Mouse (Mus musculus): ENCODE results near the gene Khdc1a. TPM values are rescaled to one million over a fixed set of nuclear protein-coding genes. Genes with fewer than 3 reads are reported as not detected.
"Not testable (repeated sequence)": the region's sequence is repeated elsewhere in the genome, so short reads cannot be mapped to it uniquely, and the experiment has no call there.

Khdc1a gene
- polyA plus RNA-seq, 1 experiment from 2014 or later = not detected

DNA sequence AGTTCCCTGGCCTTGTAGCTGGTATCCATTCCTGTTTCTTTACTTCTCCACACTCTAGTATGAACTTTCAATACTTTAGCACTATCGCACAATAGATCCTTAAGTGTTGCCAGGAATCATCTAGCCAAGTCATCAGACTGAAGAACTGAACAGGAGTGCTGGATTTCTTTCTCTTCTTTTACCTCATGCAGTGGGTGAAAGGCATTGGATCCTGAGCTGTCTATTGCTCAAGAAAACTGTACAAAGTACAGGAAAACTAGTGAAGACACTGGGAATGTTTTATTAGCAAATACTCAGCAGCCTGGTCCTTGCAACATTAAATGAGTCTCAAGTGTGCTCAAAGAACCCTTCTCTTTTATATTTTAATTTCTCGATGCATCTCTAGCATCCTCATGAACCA lies 33.7 kb upstream of the Khdc1a start:
- Histone ChIP-seq H3K36me3 (ENCODE audit: insufficient read depth, low read length) (no peaks in the 10 kb centered on the region), H3K9ac (ENCODE audit: low read depth, low read length) (no peak overlapping the region), H3K9me3 (replicated peaks; ENCODE audit: low read length) (no peaks in the 10 kb centered on the region), H3K27me3 (ENCODE audit: insufficient read depth, low read length) (no peaks in the 10 kb centered on the region), H3K27ac (no peak overlapping the region), H3K4me3 (replicated peaks; ENCODE audit: low read depth, low read length) (no peak overlapping the region), H3K4me1 (replicated peaks; ENCODE audit: insufficient read depth, low read length) (no peaks in the 10 kb centered on the region), H3K4me2 (ENCODE audit: low read length) (no peak overlapping the region)
- 92% methylated on average over 2 of the region's 2 CpGs for WGBS
- DNase-seq (ENCODE audit: low spot score) (no peak), ATAC-seq (replicated peaks; ENCODE audit: low FRiP score, low read depth) (no peak)
- no peak for TF ChIP-seq CTCF (IDR thresholded peaks at IDR 0.05; ENCODE audit: low read depth)

DNA sequence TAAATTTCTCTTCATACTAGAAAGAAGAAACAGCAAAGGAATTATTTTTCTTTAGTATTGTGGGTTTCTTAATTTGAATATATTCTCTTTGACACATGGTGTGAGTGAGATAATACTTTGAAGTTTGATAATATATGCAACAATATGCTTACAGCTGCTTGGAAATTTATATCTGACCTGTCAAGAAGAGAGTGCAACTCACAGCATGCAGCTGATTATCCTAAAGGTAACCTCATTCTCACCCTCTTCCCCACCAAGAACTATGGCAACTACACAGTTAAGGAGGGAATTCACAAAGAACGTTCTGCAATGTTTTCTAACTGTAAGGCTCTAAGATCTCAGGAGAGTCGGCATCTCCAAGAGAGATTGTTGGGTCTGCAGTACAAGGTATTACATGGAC lies 33.1 kb upstream of the Khdc1a start:
- no peaks in the 10 kb centered on the region for H3K36me3 ChIP-seq (ENCODE audit: insufficient read depth, low read length)
- H3K9ac ChIP-seq (ENCODE audit: low read depth, low read length) = no peak overlapping the region
- WGBS = 82% methylated on average over 2 of the region's 2 CpGs
- no peaks in the 10 kb centered on the region for H3K9me3 ChIP-seq (replicated peaks; ENCODE audit: low read length)
- no peak overlapping the region for H3K27ac ChIP-seq
- H3K4me2 ChIP-seq (ENCODE audit: low read length) = no peak overlapping the region
- no peaks in the 10 kb centered on the region for H3K27me3 ChIP-seq (ENCODE audit: insufficient read depth, low read length)
- TF ChIP-seq CTCF (IDR thresholded peaks at IDR 0.05; ENCODE audit: low read depth) = no peak
- ATAC-seq (replicated peaks; ENCODE audit: low FRiP score, low read depth) = no peak
- DNase-seq (ENCODE audit: low spot score) = no peak
- H3K4me1 ChIP-seq (replicated peaks; ENCODE audit: insufficient read depth, low read length) = no peaks in the 10 kb centered on the region
- H3K4me3 ChIP-seq (replicated peaks; ENCODE audit: low read depth, low read length) = no peak overlapping the region

GRCm38 (mm10) chr1:21318202-21318601 lies 31.2 kb upstream of the Khdc1a start:
- DNase-seq (ENCODE audit: low spot score) (no peak), ATAC-seq (replicated peaks; ENCODE audit: low FRiP score, low read depth) (no peak)

DNA sequence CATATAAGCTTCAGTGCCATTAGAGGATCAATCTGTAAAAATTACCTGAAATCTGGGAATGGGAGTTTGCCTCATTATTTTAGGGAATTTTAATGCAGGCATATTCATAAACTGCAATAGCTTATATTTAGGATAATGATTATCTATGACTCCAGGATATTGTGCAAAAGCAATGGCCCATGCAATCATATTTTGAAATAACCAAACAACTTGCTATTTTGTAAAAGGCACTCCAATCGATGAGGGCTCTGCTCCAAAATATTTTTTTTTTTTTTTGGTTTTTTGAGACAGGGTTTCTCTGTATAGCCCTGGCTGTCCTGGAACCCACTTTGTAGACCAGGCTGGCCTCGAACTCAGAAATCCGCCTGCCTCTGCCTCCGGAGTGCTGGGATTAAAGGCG lies 29.2 kb upstream of the Khdc1a start:
- not testable (repeated sequence) for H3K27me3 ChIP-seq (ENCODE audit: insufficient read depth, low read length); ATAC-seq (replicated peaks; ENCODE audit: low FRiP score, low read depth)

More at GRCm38 (mm10) chr1:21318202-21318601, 31.2 kb upstream of the Khdc1a start:
- Histone ChIP-seq H3K4me2 (ENCODE audit: low read length) (no peak overlapping the region), H3K4me1 (replicated peaks; ENCODE audit: insufficient read depth, low read length) (no peaks in the 10 kb centered on the region), H3K9ac (ENCODE audit: low read depth, low read length) (no peak overlapping the region), H3K36me3 (ENCODE audit: insufficient read depth, low read length) (no peaks in the 10 kb centered on the region), H3K27me3 (ENCODE audit: insufficient read depth, low read length) (no peaks in the 10 kb centered on the region), H3K27ac (no peak overlapping the region), H3K9me3 (replicated peaks; ENCODE audit: low read length) (no peaks in the 10 kb centered on the region), H3K4me3 (replicated peaks; ENCODE audit: low read depth, low read length) (no peak overlapping the region)
- TF ChIP-seq CTCF (IDR thresholded peaks at IDR 0.05; ENCODE audit: low read depth) = no peak

DNA sequence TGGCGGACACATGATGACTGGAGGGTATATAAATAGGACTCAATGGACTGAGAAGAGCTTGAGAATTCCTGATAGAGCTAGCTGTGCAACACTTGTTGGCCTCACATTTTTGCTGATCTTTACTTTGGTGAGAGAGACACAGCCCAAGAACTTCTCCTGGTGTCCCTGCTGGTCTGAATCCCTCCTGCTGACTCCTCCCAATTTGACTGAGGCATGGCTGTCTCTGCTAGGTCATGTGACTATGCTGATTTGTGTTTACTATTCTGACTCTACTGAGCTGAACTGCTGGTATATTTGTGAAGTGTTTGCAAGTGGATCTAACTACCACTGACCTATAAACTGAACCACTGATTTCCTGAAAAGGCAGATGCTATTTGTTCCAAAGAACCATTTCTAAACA lies 27.8 kb upstream of the Khdc1a start:
- DNase-seq (ENCODE audit: low spot score) = no peak

More for the DNA sequence above, 29.2 kb upstream of the Khdc1a start:
- not testable (repeated sequence) for H3K9ac ChIP-seq (ENCODE audit: low read depth, low read length); H3K4me1 ChIP-seq (replicated peaks; ENCODE audit: insufficient read depth, low read length); H3K27ac ChIP-seq; H3K4me3 ChIP-seq (replicated peaks; ENCODE audit: low read depth, low read length); H3K9me3 ChIP-seq (replicated peaks; ENCODE audit: low read length); H3K36me3 ChIP-seq (ENCODE audit: insufficient read depth, low read length); DNase-seq (ENCODE audit: low spot score); H3K4me2 ChIP-seq (ENCODE audit: low read length)
- WGBS = 92% methylated on average over 5 of the region's 5 CpGs

DNA sequence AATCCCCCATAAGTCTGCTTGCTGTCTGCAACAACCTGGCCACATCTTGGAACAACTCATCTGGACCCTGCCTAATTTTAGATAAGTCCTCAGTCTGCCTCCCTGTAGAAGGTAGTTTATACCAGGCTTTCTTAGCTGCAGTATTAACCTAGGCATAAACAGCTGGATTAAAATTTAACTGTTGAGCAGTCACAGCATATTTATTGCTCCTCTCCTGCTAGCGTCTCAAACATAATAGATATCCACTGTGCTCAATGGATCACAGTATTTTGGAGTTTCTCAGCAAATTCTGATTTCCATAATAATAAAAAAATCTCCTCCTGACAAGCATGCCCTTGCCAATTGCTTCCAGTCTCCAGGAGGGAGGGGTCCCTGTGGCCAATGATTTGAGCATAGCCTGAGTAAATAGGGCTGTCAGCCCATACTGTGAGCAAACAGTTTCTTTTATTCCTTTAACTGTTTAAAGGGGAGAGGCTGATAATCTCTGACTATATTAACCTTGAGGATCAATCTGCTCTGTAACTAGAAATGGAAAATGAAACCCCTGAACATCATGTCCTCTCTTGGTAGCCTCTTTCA lies 25.4 kb upstream of the Khdc1a start:
- no peaks in the 10 kb centered on the region for H3K36me3 ChIP-seq (ENCODE audit: insufficient read depth, low read length)
- no peak overlapping the region for H3K27ac ChIP-seq
- 23% methylated on average over 1 of the region's 1 CpGs for WGBS
- no peak for TF ChIP-seq CTCF (IDR thresholded peaks at IDR 0.05; ENCODE audit: low read depth)
- no peak overlapping the region for H3K4me3 ChIP-seq (replicated peaks; ENCODE audit: low read depth, low read length)
- H3K27me3 ChIP-seq (ENCODE audit: insufficient read depth, low read length) = no peaks in the 10 kb centered on the region
- H3K4me2 ChIP-seq (ENCODE audit: low read length) = no peak overlapping the region
- ATAC-seq (replicated peaks; ENCODE audit: low FRiP score, low read depth) (no peak), DNase-seq (ENCODE audit: low spot score) (no peak)
- H3K4me1 ChIP-seq (replicated peaks; ENCODE audit: insufficient read depth, low read length) = no peaks in the 10 kb centered on the region
- H3K9ac ChIP-seq (ENCODE audit: low read depth, low read length) = no peak overlapping the region
- H3K9me3 ChIP-seq (replicated peaks; ENCODE audit: low read length) = no peaks in the 10 kb centered on the region

More for the DNA sequence above, 27.8 kb upstream of the Khdc1a start:
- Histone ChIP-seq H3K36me3 (ENCODE audit: insufficient read depth, low read length) (no peaks in the 10 kb centered on the region), H3K9ac (ENCODE audit: low read depth, low read length) (no peak overlapping the region), H3K27ac (no peak overlapping the region), H3K9me3 (replicated peaks; ENCODE audit: low read length) (no peaks in the 10 kb centered on the region), H3K4me2 (ENCODE audit: low read length) (no peak overlapping the region), H3K4me3 (replicated peaks; ENCODE audit: low read depth, low read length) (no peak overlapping the region), H3K27me3 (ENCODE audit: insufficient read depth, low read length) (no peaks in the 10 kb centered on the region), H3K4me1 (replicated peaks; ENCODE audit: insufficient read depth, low read length) (no peaks in the 10 kb centered on the region)
- 91% methylated on average over 1 of the region's 1 CpGs for WGBS
- no peak for TF ChIP-seq CTCF (IDR thresholded peaks at IDR 0.05; ENCODE audit: low read depth)
- no peak for ATAC-seq (replicated peaks; ENCODE audit: low FRiP score, low read depth)

DNA sequence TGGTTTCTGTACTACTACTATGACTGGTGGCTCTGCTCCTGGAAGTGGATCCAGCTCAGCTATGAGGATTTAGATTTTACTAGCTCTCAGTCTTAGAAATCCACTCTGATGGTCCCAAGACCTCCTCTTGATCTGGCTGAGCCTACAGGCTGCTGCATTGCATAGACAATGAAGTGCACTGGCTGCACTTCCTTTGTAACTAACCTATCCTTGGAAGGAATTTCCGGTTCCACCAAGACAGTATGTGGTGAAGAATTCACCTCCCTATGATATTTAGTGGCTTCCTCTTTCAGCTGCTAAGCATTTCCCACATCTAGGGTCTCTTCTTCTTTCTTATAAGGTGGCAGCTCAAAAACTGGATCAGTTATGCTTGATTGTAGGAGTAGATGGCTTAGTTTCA lies 24.8 kb upstream of the Khdc1a start:
- no peaks in the 10 kb centered on the region for H3K36me3 ChIP-seq (ENCODE audit: insufficient read depth, low read length)
- TF ChIP-seq CTCF (IDR thresholded peaks at IDR 0.05; ENCODE audit: low read depth) = no peak
- H3K4me2 ChIP-seq (ENCODE audit: low read length) = no peak overlapping the region
- no peaks in the 10 kb centered on the region for H3K27me3 ChIP-seq (ENCODE audit: insufficient read depth, low read length)
- ATAC-seq (replicated peaks; ENCODE audit: low FRiP score, low read depth) = no peak
- no peaks in the 10 kb centered on the region for H3K4me1 ChIP-seq (replicated peaks; ENCODE audit: insufficient read depth, low read length)
- no peak overlapping the region for H3K9ac ChIP-seq (ENCODE audit: low read depth, low read length)
- H3K9me3 ChIP-seq (replicated peaks; ENCODE audit: low read length) = no peaks in the 10 kb centered on the region
- H3K4me3 ChIP-seq (replicated peaks; ENCODE audit: low read depth, low read length) = no peak overlapping the region
- no peak overlapping the region for H3K27ac ChIP-seq
- DNase-seq (ENCODE audit: low spot score) = no peak
- 81% methylated on average over 1 of the region's 1 CpGs for WGBS

Measured in kidney, postnatal 0 days (tissue).